Mouse (Mus musculus) liver, adult 2 months (tissue): ENCODE results near the gene Pak1ip1.
A peak's percentile ranks its signal among the peaks of the same experiment; 100 is the strongest.

Source experiments
- CTCF ChIP-seq: fragments of 200-500 bp; IDR thresholded peaks from 2 replicates; pipeline ENCODE4 v1.5.1; 2011; ENCODE audit warnings: low read depth, low read length, control low read depth
- POLR2A ChIP-seq: fragments of 200-500 bp; IDR thresholded peaks from 2 replicates; pipeline ENCODE4 v1.6.1; 2011; ENCODE audit warnings: low read length, control low read depth; ENCODE audit not compliant: insufficient read depth; ENCODE audit errors: extremely low read depth

- TF ChIP-seq POLR2A (no peak), CTCF (peak; percentile 92)
These were observed 23.2 kb upstream of the Pak1ip1 start for GRCm38 (mm10) chr13:40977609-40978008.
